Mouse (Mus musculus) 416B (cell line): ENCODE data around the gene Zfp978.
"Not testable (repeated sequence)": the region's sequence is repeated elsewhere in the genome, so short reads cannot be mapped to it uniquely, and the experiment has no call there.

ENCODE experiments used
- DNase-seq: peaks from one replicate; pipeline ENCODE4 v3.0.0; 2011; ENCODE audit warnings: low read depth

Gene Zfp978

GRCm38 (mm10) chr4:147416365-147416764 lies 55.3 kb downstream of the Zfp978 start:
- not testable (repeated sequence) for DNase-seq

DNA sequence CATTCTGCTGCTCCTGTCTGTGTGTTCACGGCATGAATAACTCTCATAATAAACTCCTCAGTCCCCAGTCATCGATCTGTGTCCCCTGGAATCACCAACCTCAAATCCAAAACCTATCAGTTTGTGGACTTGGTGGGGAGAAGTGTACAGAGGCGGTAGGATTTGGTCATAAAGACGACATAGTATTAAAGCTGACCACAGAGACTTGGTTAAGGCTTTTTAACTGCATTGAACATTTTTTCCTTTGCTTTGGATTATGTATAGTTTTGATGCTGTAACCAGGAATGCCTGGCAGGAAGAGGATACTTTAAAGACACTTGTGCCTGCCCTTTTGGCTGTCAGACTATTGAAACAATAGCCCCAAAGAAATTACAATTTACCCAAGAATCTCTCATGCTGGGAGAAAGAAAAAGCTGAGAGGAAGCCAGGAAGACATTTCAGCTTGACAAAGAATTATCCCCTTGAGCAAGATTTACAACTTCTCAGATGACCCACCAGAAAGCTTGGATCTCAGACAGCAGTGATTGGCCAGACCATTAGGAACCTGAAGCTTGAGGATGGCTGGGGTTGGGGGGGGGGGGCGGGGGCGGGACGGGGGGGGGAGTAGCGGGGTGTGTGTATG lies 56.2 kb downstream of the Zfp978 start:
- no peak for DNase-seq

- DNase-seq, result peak; percentile 43
Measured at GRCm38 (mm10) chr4:147417921-147418320, 56.8 kb downstream of the Zfp978 start.

DNA sequence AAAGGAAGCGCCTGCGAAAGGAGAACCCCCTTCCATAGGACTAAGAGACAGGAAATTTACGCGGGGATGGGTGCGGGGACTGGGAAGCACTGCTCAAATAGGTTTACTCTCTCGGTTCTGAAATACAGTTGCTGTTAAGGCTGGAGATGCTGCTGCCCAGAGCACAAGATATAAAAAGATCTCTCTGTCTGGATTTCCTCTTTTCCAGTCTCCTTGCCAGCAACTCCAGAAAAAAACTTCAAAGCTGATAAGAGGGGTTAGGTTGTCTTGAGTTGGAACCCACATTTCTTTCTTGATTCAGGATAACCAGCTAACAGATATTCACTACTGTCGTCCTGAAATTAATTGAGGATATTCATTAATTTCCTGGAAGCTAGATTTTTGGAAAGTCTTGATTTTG lies 57.2 kb downstream of the Zfp978 start:
- DNase-seq, result not testable (repeated sequence)

- DNase-seq, result not testable (repeated sequence)
Measured at GRCm38 (mm10) chr4:147419190-147419589, 58.1 kb downstream of the Zfp978 start.

GRCm38 (mm10) chr4:147419756-147420590 lies 58.9 kb downstream of the Zfp978 start:
- not testable (repeated sequence) for DNase-seq

GRCm38 (mm10) chr4:147420794-147421193 lies 59.7 kb downstream of the Zfp978 start:
- DNase-seq, result no peak

- DNase-seq, result not testable (repeated sequence)
Measured at GRCm38 (mm10) chr4:147421316-147421715, 60.2 kb downstream of the Zfp978 start.

- no peak for DNase-seq
Measured at GRCm38 (mm10) chr4:147423140-147423539, 62.0 kb downstream of the Zfp978 start.

DNA sequence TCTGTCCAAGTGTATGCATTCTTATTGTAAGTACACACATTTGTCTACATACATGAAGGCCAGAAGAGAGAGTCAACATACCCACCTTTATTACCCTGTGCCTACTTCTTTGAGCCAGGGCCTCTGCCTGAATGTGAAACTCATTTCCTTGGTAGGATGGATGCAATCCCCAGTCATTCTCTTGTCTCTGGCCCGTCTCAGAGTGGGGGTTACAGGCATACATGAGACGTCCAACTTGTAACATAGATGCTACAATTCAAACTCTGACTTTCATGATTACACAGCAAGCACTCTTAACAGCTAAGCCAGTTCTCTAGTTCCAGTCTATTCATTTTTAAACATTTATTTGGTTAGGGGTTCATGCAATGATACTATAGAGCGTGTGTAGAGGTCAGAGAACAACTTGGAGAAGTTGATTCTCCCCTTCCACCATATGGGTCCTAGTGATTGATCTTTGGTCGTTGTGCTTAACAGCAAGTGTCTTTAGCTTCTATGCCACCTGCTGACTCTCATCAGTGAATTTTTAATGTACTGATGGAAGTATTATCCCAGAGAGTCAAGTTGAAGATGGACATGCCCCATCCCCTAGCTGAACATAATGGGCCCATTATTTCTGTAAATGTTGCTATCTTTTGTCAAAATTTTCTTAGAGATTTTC lies 62.7 kb downstream of the Zfp978 start:
- DNase-seq, result no peak

DNA sequence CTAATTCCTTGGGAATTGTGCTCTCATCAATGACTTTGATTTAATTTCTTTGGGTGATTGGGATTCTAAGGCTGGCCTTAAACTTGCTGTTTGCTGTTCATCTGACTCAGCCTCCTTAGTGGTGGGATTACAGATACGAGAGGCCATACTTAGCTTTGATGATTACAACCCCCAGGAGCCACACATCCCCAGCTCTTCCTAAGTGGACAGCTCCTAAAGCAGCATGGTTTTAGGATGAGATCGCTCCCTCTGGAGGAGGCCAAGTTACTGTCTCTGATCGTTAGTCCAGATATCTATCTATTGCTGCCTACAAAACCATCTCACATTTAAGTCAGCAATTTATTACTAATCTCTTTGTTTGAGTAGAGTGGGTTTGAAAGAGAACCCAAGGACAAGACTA lies 63.3 kb downstream of the Zfp978 start:
- not testable (repeated sequence) for DNase-seq

- DNase-seq, result peak; percentile 40
Measured at GRCm38 (mm10) chr4:147425615-147426347, 64.7 kb downstream of the Zfp978 start.

DNA sequence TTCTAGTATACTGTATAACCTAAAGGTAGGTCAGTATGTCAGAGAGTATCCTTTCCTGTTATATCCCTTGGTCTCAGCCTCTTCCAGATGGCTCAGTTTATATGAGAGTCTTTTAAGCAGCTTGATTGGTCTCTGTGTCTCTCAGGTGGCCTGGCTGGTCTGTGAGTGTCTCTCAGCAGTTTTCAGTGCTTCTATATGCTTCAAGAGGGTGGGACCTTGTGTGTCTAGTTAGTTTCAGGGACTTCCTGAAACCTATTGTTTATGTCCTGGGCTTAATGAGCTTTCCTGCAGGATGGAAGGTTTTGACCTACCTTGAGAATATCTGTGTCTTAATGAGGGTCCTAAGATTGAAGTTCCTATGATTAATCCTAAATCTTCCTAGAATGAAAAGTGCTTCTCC lies 69.5 kb downstream of the Zfp978 start:
- DNase-seq, result no peak

GRCm38 (mm10) chr4:147431696-147432442 lies 70.8 kb downstream of the Zfp978 start:
- peak; percentile 43 for DNase-seq

DNA sequence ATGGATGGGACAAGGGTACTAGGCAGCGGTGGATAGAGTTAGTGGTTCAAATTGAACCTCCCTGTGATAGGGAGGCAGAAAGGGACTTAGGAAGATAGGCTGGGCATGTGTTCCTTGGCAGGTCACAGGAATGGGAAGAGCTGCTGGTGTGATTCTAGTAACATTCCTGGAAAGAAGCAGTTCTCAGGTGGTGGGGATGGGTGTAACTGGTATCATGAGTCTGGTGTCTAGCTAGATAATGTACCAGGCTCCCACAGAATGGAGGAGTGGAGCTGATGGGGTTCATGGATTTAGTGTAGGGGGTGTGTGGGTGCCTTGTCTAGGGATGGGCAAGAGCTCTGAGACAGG lies 71.3 kb downstream of the Zfp978 start:
- DNase-seq, result no peak

DNA sequence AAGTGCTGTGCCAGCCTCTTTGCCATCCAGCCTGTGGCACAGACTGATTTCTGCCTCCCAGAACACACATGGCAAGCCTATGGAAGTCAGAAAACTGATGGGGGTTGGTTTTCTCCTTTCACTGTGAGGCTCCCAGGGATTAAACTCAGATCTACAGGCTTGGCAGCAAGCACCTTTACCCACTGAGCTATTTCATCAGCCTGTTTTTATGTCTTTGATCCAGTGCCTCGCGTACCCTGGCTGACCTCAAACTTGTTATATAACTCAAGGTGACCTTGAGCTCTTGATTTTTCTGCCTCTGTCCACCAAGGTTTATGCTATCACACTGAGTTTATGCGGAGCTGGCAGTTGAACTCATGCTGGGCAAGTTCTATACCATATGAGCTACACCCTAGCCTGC lies 71.9 kb downstream of the Zfp978 start:
- no peak for DNase-seq

DNA sequence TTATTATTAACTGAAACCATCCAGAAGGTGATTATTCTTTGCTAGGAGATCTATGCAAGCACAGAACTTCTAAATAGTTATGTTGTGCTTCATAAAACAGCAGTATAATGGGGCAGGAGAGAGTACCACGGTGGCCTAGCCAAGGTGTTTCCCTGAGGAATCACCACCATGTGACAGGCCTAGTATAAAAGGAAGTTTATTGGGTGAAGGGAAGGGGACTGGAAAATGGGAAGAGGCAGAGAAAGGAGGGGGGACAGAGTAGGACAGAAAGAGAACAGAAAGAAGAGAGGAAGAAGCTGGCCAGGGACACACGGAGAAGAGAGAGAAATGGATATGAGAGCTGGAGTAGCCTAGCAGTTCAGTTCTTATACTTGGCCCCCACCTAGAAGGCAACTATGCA lies 72.8 kb downstream of the Zfp978 start:
- no peak for DNase-seq
